Mouse (Mus musculus): Measurements from ENCODE around the gene Prpf38a. TPM values are rescaled to one million over a fixed set of nuclear protein-coding genes. Genes with fewer than 3 reads are reported as not detected.

Prpf38a gene
- polyA plus RNA-seq, 1 experiment from 2014 or later = 101 TPM

GRCm38 (mm10) chr4:108593376-108593775 lies 14.2 kb upstream of the Prpf38a start:
- Histone ChIP-seq H3K27ac (no peak overlapping the region), H3K27me3 (no peaks in the 10 kb centered on the region), H3K9me3 (no peaks in the 10 kb centered on the region), H3K4me3 (no peak overlapping the region), H3K9ac (no peak overlapping the region), H3K4me1 (no peaks in the 10 kb centered on the region), H3K36me3 (peaks cover 13% of the 10 kb centered on the region), H3K4me2 (replicated peaks) (no peak overlapping the region)
- no peak for ATAC-seq (ENCODE audit: low FRiP score, low read depth)
- 97% methylated on average over 2 of the region's 2 CpGs for WGBS

GRCm38 (mm10) chr4:108579743-108580411 lies 741 bp upstream of the Prpf38a start:
- under 1% methylated on average over 16 of the region's 16 CpGs for WGBS

DNA sequence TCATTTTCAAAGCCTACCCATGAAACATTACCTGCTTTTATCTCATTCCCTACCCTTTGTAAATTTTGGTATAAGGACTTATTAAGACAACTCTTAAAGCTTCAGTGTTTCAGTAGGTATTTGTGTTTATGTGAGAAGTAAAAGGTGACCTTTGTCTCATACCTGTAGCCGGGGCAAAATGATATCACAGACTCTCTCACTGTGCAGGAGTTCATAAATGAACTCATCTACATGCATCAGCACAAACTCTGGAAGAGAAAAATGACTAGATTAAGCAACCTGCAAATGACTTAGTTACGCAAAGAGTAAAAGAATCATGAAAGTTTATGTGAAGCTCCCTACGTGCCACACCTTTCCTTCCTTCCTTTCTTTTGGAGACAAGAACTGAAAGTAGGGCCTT lies 6.5 kb downstream of the Prpf38a start:
- no peak overlapping the region for H3K9ac ChIP-seq
- 94% methylated on average over 3 of the region's 3 CpGs for WGBS
- no peaks in the 10 kb centered on the region for H3K9me3 ChIP-seq
- H3K4me3 ChIP-seq = no peak overlapping the region
- no peaks in the 10 kb centered on the region for H3K27me3 ChIP-seq
- ATAC-seq (ENCODE audit: low FRiP score, low read depth) = no peak
- no peak overlapping the region for H3K4me2 ChIP-seq (replicated peaks)
- H3K4me1 ChIP-seq = peaks cover 6% of the 10 kb centered on the region
- H3K27ac ChIP-seq = no peak overlapping the region
- peaks cover 62% of the 10 kb centered on the region for H3K36me3 ChIP-seq

More at GRCm38 (mm10) chr4:108579743-108580411, 741 bp upstream of the Prpf38a start:
- Histone ChIP-seq H3K36me3 (peaks cover 9% of the 10 kb centered on the region), H3K9ac (peak overlapping the region; percentile 80), H3K9me3 (no peaks in the 10 kb centered on the region), H3K4me3 (peak overlapping the region; percentile 80), H3K4me2 (replicated peaks) (peak overlapping the region; percentile 80), H3K27me3 (no peaks in the 10 kb centered on the region), H3K27ac (peak overlapping the region; percentile 74), H3K4me1 (peaks cover 28% of the 10 kb centered on the region)
- no peak for ATAC-seq (ENCODE audit: low FRiP score, low read depth)

GRCm38 (mm10) chr4:108565026-108565425 lies 14.1 kb downstream of the Prpf38a start:
- H3K4me1 ChIP-seq = no peaks in the 10 kb centered on the region
- no peaks in the 10 kb centered on the region for H3K27me3 ChIP-seq
- no peak overlapping the region for H3K9ac ChIP-seq
- WGBS = 79% methylated on average over 1 of the region's 1 CpGs
- no peaks in the 10 kb centered on the region for H3K9me3 ChIP-seq
- no peak for ATAC-seq (ENCODE audit: low FRiP score, low read depth)
- H3K27ac ChIP-seq = no peak overlapping the region
- H3K4me3 ChIP-seq = no peak overlapping the region
- H3K36me3 ChIP-seq = peaks cover 86% of the 10 kb centered on the region
- H3K4me2 ChIP-seq (replicated peaks) = no peak overlapping the region

DNA sequence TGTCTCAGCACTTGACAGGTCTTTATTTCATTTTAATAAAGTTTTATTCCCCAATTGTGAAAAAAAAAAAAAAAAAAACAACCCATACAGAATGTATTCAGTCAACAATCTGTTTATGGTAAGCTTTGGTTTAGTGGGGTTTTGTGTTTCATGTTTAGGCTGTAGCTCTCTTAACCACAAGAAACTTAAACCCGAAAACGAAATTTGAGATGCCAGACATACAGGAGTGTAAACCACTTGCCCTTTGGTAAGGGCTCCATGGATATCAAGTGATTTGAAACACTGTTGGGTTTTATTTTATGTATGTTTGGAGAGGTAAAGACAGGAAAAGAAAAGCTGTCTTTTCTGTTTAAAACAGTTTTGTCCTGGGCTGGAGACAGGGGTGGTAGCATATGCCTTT lies 39.4 kb downstream of the Prpf38a start:
- Histone ChIP-seq H3K9ac (no peak overlapping the region), H3K4me3 (no peak overlapping the region), H3K36me3 (peaks cover 24% of the 10 kb centered on the region), H3K4me2 (replicated peaks) (no peak overlapping the region), H3K4me1 (no peaks in the 10 kb centered on the region), H3K9me3 (no peaks in the 10 kb centered on the region), H3K27me3 (no peaks in the 10 kb centered on the region), H3K27ac (no peak overlapping the region)
- 65% methylated on average over 2 of the region's 2 CpGs for WGBS
- ATAC-seq (ENCODE audit: low FRiP score, low read depth) = no peak

Other genes with a start within 250 kb of the Prpf38a start
- gene Shisal2a, start 196.0 kb downstream of the Prpf38a start, polyA plus RNA-seq (2015; fragmentation: Nextera tagmentation; extraction: Ambion mirVana) = 7.0 and 7.4 TPM in 2 replicates
- gene Gpx7, start 172.4 kb downstream of the Prpf38a start, polyA plus RNA-seq (2015; fragmentation: Nextera tagmentation; extraction: Ambion mirVana) = 88.5 and 89.8 TPM in 2 replicates
- 113 and 124 TPM in 2 replicates for gene Tut4, start 119.9 kb downstream of the Prpf38a start, polyA plus RNA-seq (2015; fragmentation: Nextera tagmentation; extraction: Ambion mirVana)
- gene Orc1, start 87 bp upstream of the Prpf38a start, polyA plus RNA-seq (2015; fragmentation: Nextera tagmentation; extraction: Ambion mirVana) = 11.7 and 12.2 TPM in 2 replicates
- gene Cc2d1b, start 40.6 kb upstream of the Prpf38a start, polyA plus RNA-seq (2015; fragmentation: Nextera tagmentation; extraction: Ambion mirVana) = 30.0 and 33.0 TPM in 2 replicates
- 2.0 and 3.4 TPM in 2 replicates for gene 3110021N24Rik, start 140.3 kb upstream of the Prpf38a start, polyA plus RNA-seq (2015; fragmentation: Nextera tagmentation; extraction: Ambion mirVana)
- 5.7 and 6.7 TPM in 2 replicates for gene Zfyve9, start 201.5 kb upstream of the Prpf38a start, polyA plus RNA-seq (2015; fragmentation: Nextera tagmentation; extraction: Ambion mirVana)